Mouse (Mus musculus) olfactory bulb, adult 2 months (tissue): ENCODE measurements around the gene Lmf2. TPM values are rescaled to one million over a fixed set of nuclear protein-coding genes. Genes with fewer than 3 reads are reported as not detected.

Experiments used
- H3K27ac ChIP-seq: fragments of 200-500 bp; 2 replicates; pipeline ENCODE4 v1.5.1; 2012; ENCODE audit warnings: low read depth, low read length; ENCODE audit not compliant: insufficient read depth
- H3K4me1 ChIP-seq: fragments of 200-500 bp; 2 replicates; pipeline ENCODE4 v1.6.1; 2012; ENCODE audit warnings: low read length; ENCODE audit not compliant: control insufficient read depth, insufficient read depth
- H3K4me3 ChIP-seq: fragments of 200-500 bp; 2 replicates; pipeline ENCODE4 v1.5.1; 2012; ENCODE audit warnings: mild to moderate bottlenecking, low read depth, low read length, moderate library complexity; ENCODE audit not compliant: insufficient read depth
- CTCF ChIP-seq: fragments of 200-500 bp; IDR thresholded peaks from 2 replicates; pipeline ENCODE4 v1.5.1; 2012; ENCODE audit warnings: low read depth, mild to moderate bottlenecking, low read length, moderate library complexity; ENCODE audit not compliant: insufficient read depth
- POLR2A ChIP-seq: fragments of 200-500 bp; IDR thresholded peaks from 2 replicates; pipeline ENCODE4 v1.6.1; 2012; ENCODE audit warnings: mild to moderate bottlenecking, low read depth, low read length, moderate library complexity; ENCODE audit not compliant: insufficient read depth
- WGBS: fragments of 180-500 bp; shearing (Covaris S2); methylation state at CpG from one replicate; pipeline ENCODE4 v1.1.7; 2018; 5-methylcytosine and 5-hydroxymethylcytosine counted together
- polyA plus RNA-seq: library from polyadenylated mRNA; stranded (reverse); fragments of >200 nt; gene quantifications from 2 replicates; pipeline ENCODE4 v1.2.4, GENCODE M21; 2012; ENCODE audit warnings: low replicate concordance; ENCODE audit not compliant: missing spikeins, insufficient read depth, insufficient read length

Gene Lmf2
- polyA plus RNA-seq, 1 experiment, result not detected

GRCm38 (mm10) chr15:89352795-89353194, 2.7 kb downstream of the Lmf2 start:
- 96% methylated on average over 12 of the region's 12 CpGs for WGBS

GRCm38 (mm10) chr15:89352054-89352453, 3.4 kb downstream of the Lmf2 start:
- WGBS, result 92% methylated on average over 14 of the region's 14 CpGs
- no peak overlapping the region for H3K4me3 ChIP-seq
- H3K4me1 ChIP-seq, result peaks cover 15% of the 10 kb centered on the region
- no peak overlapping the region for H3K27ac ChIP-seq
- no peak for TF ChIP-seq CTCF
- TF ChIP-seq POLR2A, result no peak

More at GRCm38 (mm10) chr15:89352795-89353194, 2.7 kb downstream of the Lmf2 start:
- Histone ChIP-seq H3K27ac (no peak overlapping the region), H3K4me3 (no peak overlapping the region), H3K4me1 (peaks cover 17% of the 10 kb centered on the region)
- TF ChIP-seq CTCF (no peak), POLR2A (no peak)

- Histone ChIP-seq H3K4me1 (peaks cover 14% of the 10 kb centered on the region), H3K4me3 (no peak overlapping the region), H3K27ac (no peak overlapping the region)
- 85% methylated on average over 15 of the region's 15 CpGs for WGBS
- TF ChIP-seq POLR2A, result no peak
- no peak for TF ChIP-seq CTCF
Observed at GRCm38 (mm10) chr15:89351302-89351701, 4.2 kb downstream of the Lmf2 start.

GRCm38 (mm10) chr15:89350447-89350846, 5.0 kb downstream of the Lmf2 start:
- no peak overlapping the region for H3K27ac ChIP-seq
- TF ChIP-seq POLR2A, result no peak
- WGBS, result 79% methylated on average over 5 of the region's 5 CpGs
- H3K4me1 ChIP-seq, result peaks cover 13% of the 10 kb centered on the region
- no peak overlapping the region for H3K4me3 ChIP-seq

- no peaks in the 10 kb centered on the region for H3K4me1 ChIP-seq
- WGBS, result 83% methylated on average over 3 of the region's 3 CpGs
- TF ChIP-seq POLR2A (no peak), CTCF (no peak)
- no peak overlapping the region for H3K4me3 ChIP-seq
- H3K27ac ChIP-seq, result no peak overlapping the region
Observed at GRCm38 (mm10) chr15:89343325-89343724, 12.1 kb downstream of the Lmf2 start.

GRCm38 (mm10) chr15:89341678-89342077, 13.8 kb downstream of the Lmf2 start:
- H3K27ac ChIP-seq, result no peak overlapping the region
- 36% methylated on average over 1 of the region's 1 CpGs for WGBS
- no peak for TF ChIP-seq CTCF
- TF ChIP-seq POLR2A, result no peak
- no peaks in the 10 kb centered on the region for H3K4me1 ChIP-seq
- H3K4me3 ChIP-seq, result no peak overlapping the region

GRCm38 (mm10) chr15:89340136-89340535, 15.3 kb downstream of the Lmf2 start:
- no peak overlapping the region for H3K4me3 ChIP-seq
- no peak overlapping the region for H3K27ac ChIP-seq
- TF ChIP-seq CTCF (no peak), POLR2A (no peak)
- WGBS, result 79% methylated on average over 3 of the region's 3 CpGs
- no peaks in the 10 kb centered on the region for H3K4me1 ChIP-seq

- no peaks in the 10 kb centered on the region for H3K4me1 ChIP-seq
- no peak overlapping the region for H3K4me3 ChIP-seq
- 93% methylated on average over 2 of the region's 2 CpGs for WGBS
- no peak overlapping the region for H3K27ac ChIP-seq
- no peak for TF ChIP-seq CTCF
Observed at GRCm38 (mm10) chr15:89339696-89340095, 15.8 kb downstream of the Lmf2 start.

GRCm38 (mm10) chr15:89336422-89336821, 19.0 kb downstream of the Lmf2 start:
- 88% methylated on average over 14 of the region's 14 CpGs for WGBS
- Histone ChIP-seq H3K4me3 (no peak overlapping the region), H3K4me1 (no peaks in the 10 kb centered on the region), H3K27ac (no peak overlapping the region)
- no peak for TF ChIP-seq CTCF
- no peak for TF ChIP-seq POLR2A

- Histone ChIP-seq H3K4me3 (no peak overlapping the region), H3K4me1 (no peaks in the 10 kb centered on the region), H3K27ac (no peak overlapping the region)
- 86% methylated on average over 17 of the region's 17 CpGs for WGBS
- TF ChIP-seq POLR2A, result no peak
- no peak for TF ChIP-seq CTCF
Observed at GRCm38 (mm10) chr15:89334774-89335537, 20.5 kb downstream of the Lmf2 start.

GRCm38 (mm10) chr15:89334271-89334670, 21.2 kb downstream of the Lmf2 start, which contains the start of gene Miox:
Gene Miox (plus strand): TSS chr15:89334398.
- WGBS, result 91% methylated on average over 7 of the region's 7 CpGs
- Histone ChIP-seq H3K27ac (no peak within 1 kb of the TSS), H3K4me1 (no peaks in the 10 kb centered on the region), H3K4me3 (no peak within 1 kb of the TSS)
- TF ChIP-seq POLR2A, result no peak
- TF ChIP-seq CTCF, result no peak
